Mouse (Mus musculus) CH12.LX (cell line): Measurements from ENCODE around the gene Rabgap1l. TPM values are rescaled to one million over a fixed set of nuclear protein-coding genes. Genes with fewer than 3 reads are reported as not detected.

ENCODE experiments used
- DNase-seq: peaks from one replicate; pipeline ENCODE4 v3.0.0-alpha.2; 2013; ENCODE audit errors: extremely low read depth
- H3K27ac ChIP-seq: 2 replicates; pipeline ENCODE4 v1.5.1; 2012; ENCODE audit warnings: low read depth, mild to moderate bottlenecking, control low read depth, moderate library complexity; ENCODE audit not compliant: insufficient read depth
- H3K27me3 ChIP-seq: replicated peaks from 2 replicates; pipeline ENCODE3; 2012; ENCODE audit warnings: inconsistent platforms
- H3K36me3 ChIP-seq, 2 experiments: replicated peaks in 1 of 2; 2 replicates each; pipeline versions ENCODE3 to v1.6.1; 2012; ENCODE audit warnings: inconsistent platforms in 1 of 2, low read length in 1 of 2, mild to moderate bottlenecking in 1 of 2, mixed read lengths in 1 of 2, moderate library complexity in 1 of 2; ENCODE audit not compliant: control insufficient read depth in 1 of 2, insufficient read depth in 1 of 2
- H3K4me1 ChIP-seq, 2 experiments: 2 replicates each; pipeline ENCODE4 v1.6.1; 2012; ENCODE audit warnings: inconsistent platforms in 1 of 2, moderate library complexity in 1 of 2; ENCODE audit not compliant: insufficient read depth in 2 of 2, control insufficient read depth in 1 of 2
- H3K4me2 ChIP-seq: 2 replicates; pipeline ENCODE4 v1.6.1; 2012; ENCODE audit warnings: low read depth, mild to moderate bottlenecking, control low read depth; ENCODE audit not compliant: poor library complexity, insufficient read depth, severe bottlenecking
- H3K4me3 ChIP-seq, 3 experiments: fragments of 150-350 bp in 1 of 3; sonication (generic) in 1 of 3; replicated peaks in 1 of 3; 2 replicates each; pipeline versions ENCODE3 to v1.5.1; 2011 to 2012; ENCODE audit warnings: low read depth in 2 of 3, low read length in 2 of 3, mild to moderate bottlenecking in 2 of 3, moderate library complexity in 2 of 3, control low read depth in 1 of 3, improper control_type of control experiment in 1 of 3, inconsistent platforms in 1 of 3, mixed read lengths in 1 of 3; ENCODE audit not compliant: poor library complexity in 1 of 3
- H3K79me2 ChIP-seq: replicated peaks from 2 replicates; pipeline ENCODE4 v1.6.1; 2012; ENCODE audit warnings: mild to moderate bottlenecking, moderate library complexity; ENCODE audit not compliant: control insufficient read depth, poor library complexity, insufficient read depth, severe bottlenecking; ENCODE audit errors: extremely low read depth
- H3K9ac ChIP-seq: 2 replicates; pipeline ENCODE4 v1.6.1; 2012; ENCODE audit warnings: low read depth, mild to moderate bottlenecking, control low read depth, moderate library complexity; ENCODE audit not compliant: insufficient read depth
- H3K9me3 ChIP-seq: replicated peaks from 2 replicates; pipeline ENCODE3; 2012; ENCODE audit warnings: low read length, inconsistent platforms, mixed read lengths
- BHLHE40 ChIP-seq: IDR thresholded peaks from 2 replicates; pipeline ENCODE4 v1.6.1; 2011; ENCODE audit warnings: mild to moderate bottlenecking, low read depth, low read length, improper control_type of control experiment
- CHD1 ChIP-seq: IDR thresholded peaks from 2 replicates; pipeline ENCODE4 v1.6.1; 2012; ENCODE audit warnings: low read depth, low read length, improper control_type of control experiment, inconsistent platforms
- CTCF ChIP-seq, 2 experiments: IDR thresholded peaks in 1 of 2; conservative IDR thresholded peaks in 1 of 2; 2 replicates each; pipeline ENCODE4 v1.5.1; 2011 to 2012; ENCODE audit warnings: low read depth in 2 of 2, low read length in 2 of 2, improper control_type of control experiment in 1 of 2, inconsistent platforms in 1 of 2, mild to moderate bottlenecking in 1 of 2, moderate library complexity in 1 of 2
- EP300 ChIP-seq: IDR thresholded peaks from 2 replicates; pipeline ENCODE4 v1.6.1; 2011; ENCODE audit warnings: low read length, improper control_type of control experiment
- JUND ChIP-seq: conservative IDR thresholded peaks from 2 replicates; pipeline ENCODE4 v1.6.1; 2011; ENCODE audit warnings: low read depth, low read length, improper control_type of control experiment
- MAFK ChIP-seq: IDR thresholded peaks from 2 replicates; pipeline ENCODE4 v1.6.1; 2011; ENCODE audit warnings: low read length, improper control_type of control experiment; ENCODE audit not compliant: insufficient replicate concordance
- MAX ChIP-seq: IDR thresholded peaks from 2 replicates; pipeline ENCODE4 v1.6.1; 2011; ENCODE audit warnings: low read length, improper control_type of control experiment
- MAZ ChIP-seq: IDR thresholded peaks from 2 replicates; pipeline ENCODE4 v1.6.1; 2012; ENCODE audit warnings: low read depth, mild to moderate bottlenecking, inconsistent platforms, low read length, improper control_type of control experiment, moderate library complexity
- MEF2A ChIP-seq: IDR thresholded peaks from 2 replicates; pipeline ENCODE4 v1.6.1; 2014; ENCODE audit warnings: low read depth, mild to moderate bottlenecking, inconsistent platforms, low read length, improper control_type of control experiment, borderline replicate concordance
- MYC ChIP-seq: IDR thresholded peaks from 2 replicates; pipeline ENCODE4 v1.6.1; 2011; ENCODE audit warnings: low read depth, mild to moderate bottlenecking, improper control_type of control experiment, low read length
- RAD21 ChIP-seq: IDR thresholded peaks from 2 replicates; pipeline ENCODE4 v1.6.1; 2011; ENCODE audit warnings: low read depth, mild to moderate bottlenecking, low read length, improper control_type of control experiment, moderate library complexity
- RCOR1 ChIP-seq: conservative IDR thresholded peaks from 2 replicates; pipeline ENCODE4 v1.6.1; 2012; ENCODE audit warnings: low read depth, mild to moderate bottlenecking, inconsistent platforms, low read length, improper control_type of control experiment
- SMC3 ChIP-seq: IDR thresholded peaks from 2 replicates; pipeline ENCODE4 v1.6.1; 2011; ENCODE audit warnings: low read depth, low read length, improper control_type of control experiment
- TBP ChIP-seq: conservative IDR thresholded peaks from 2 replicates; pipeline ENCODE4 v1.6.1; 2011; ENCODE audit warnings: low read depth, low read length, improper control_type of control experiment
- USF1 ChIP-seq: IDR thresholded peaks from 2 replicates; pipeline ENCODE4 v1.6.1; 2014; ENCODE audit warnings: low read depth, mild to moderate bottlenecking, inconsistent platforms, low read length, improper control_type of control experiment
- ZMIZ1 ChIP-seq: IDR thresholded peaks from 2 replicates; pipeline ENCODE4 v1.6.1; 2012; ENCODE audit warnings: low read depth, mild to moderate bottlenecking, inconsistent platforms, low read length, improper control_type of control experiment
- dilution Hi-C: fragments of 300-500 bp; cut with MboI; formaldehyde crosslinking; loops from 2 replicates; pipeline ENCODE4 v1.14.3; 2020; ENCODE audit warnings: low sequenced_read_pairs; ENCODE audit not compliant: extremely low pct_unique_long_range_greater_than_20kb, extremely low pct_ligation_motif_present
- in situ Hi-C: fragments of 300-500 bp; cut with MboI; formaldehyde crosslinking; loops from 3 replicates; pipeline ENCODE4 v1.14.3; 2019; ENCODE audit warnings: low sequenced_read_pairs, low pct_ligation_motif_present, low pct_unique_long_range_greater_than_20kb, mixed read lengths
- polyA plus RNA-seq: library from polyadenylated mRNA; unstranded; fragments of >175 nt; gene quantifications from 2 replicates; pipeline ENCODE4 v1.2.1, GENCODE M21; 2012; ENCODE audit warnings: low read depth; ENCODE audit not compliant: insufficient read length
- total RNA-seq, 2 experiments: library from RNA; depleted of rRNA; stranded (reverse); fragments of 300-350 nt in 1 of 2; fragments of >200 nt in 1 of 2; gene quantifications; 2 replicates each; pipeline ENCODE4 v1.2.3; 2012 to 2014

The Rabgap1l gene
- total and polyA plus RNA-seq, 3 experiments: 84.0 to 109 (median 85.6) TPM

DNA sequence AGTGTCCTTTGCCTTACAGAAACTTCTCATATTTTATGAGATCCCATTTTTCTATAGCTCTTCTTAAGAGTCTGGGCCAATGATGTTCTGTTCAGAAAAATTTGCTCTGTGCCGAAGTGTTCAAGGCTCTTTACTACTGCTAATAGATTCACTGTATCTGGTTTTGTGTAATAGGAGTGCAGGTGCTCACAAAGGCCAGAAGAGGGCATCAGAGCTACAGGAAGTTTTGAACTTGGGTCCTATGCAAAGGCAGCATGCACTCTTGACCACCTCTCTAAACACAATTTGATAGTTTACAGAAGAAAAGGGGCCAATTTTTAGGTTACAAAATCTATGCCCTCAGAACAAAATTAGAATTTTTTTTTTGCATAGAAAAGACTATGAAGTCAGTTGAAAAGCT, 231.6 kb downstream of the Rabgap1l start:
- peak; percentile 48 for DNase-seq
- Histone ChIP-seq H3K9me3 (no peaks in the 10 kb centered on the region), H3K27me3 (no peaks in the 10 kb centered on the region), H3K27ac (no peak overlapping the region), H3K4me1 (no peaks in the 10 kb centered on the region), H3K79me2 (no peaks in the 10 kb centered on the region), H3K36me3 (peaks cover 0 to 2% of the 10 kb centered on the region in 2 experiments), H3K9ac (no peak overlapping the region), H3K4me3 (no peak overlapping the region), H3K4me2 (no peak overlapping the region)
- dilution Hi-C loops (no loop called here), in situ Hi-C loops (loop anchor here (25.0 kb wide), 1 partner anchor 301 kb away; no protein-coding TSS in a partner anchor)
- TF ChIP-seq SMC3: peak; percentile 66
- TF ChIP-seq MAX: no peak
- TF ChIP-seq RAD21: peak; percentile 65
- peak; percentile 44 to 71; a peak in 3 of 4 replicates for TF ChIP-seq CTCF (conservative IDR thresholded peaks at IDR 0.05 in 1 of 2, IDR thresholded peaks at IDR 0.05 in 1 of 2; ENCODE audit: low read depth in 2 of 2, low read length in 2 of 2)

GRCm38 (mm10) chr1:160550636-160551035, 242.4 kb downstream of the Rabgap1l start:
- in situ Hi-C loops (loop anchor here (25.0 kb wide), 1 partner anchor 312 kb away; no protein-coding TSS in a partner anchor), dilution Hi-C loops (no loop called here)
- H3K27ac ChIP-seq: no peak overlapping the region
- H3K27me3 ChIP-seq: no peaks in the 10 kb centered on the region
- peaks cover 3 to 9% of the 10 kb centered on the region in 2 experiments for H3K4me1 ChIP-seq
- H3K36me3 ChIP-seq: no peaks in the 10 kb centered on the region
- H3K9ac ChIP-seq: no peak overlapping the region
- no peak for DNase-seq
- no peaks in the 10 kb centered on the region for H3K9me3 ChIP-seq
- no peak overlapping the region for H3K4me2 ChIP-seq
- TF ChIP-seq JUND (no peak), EP300 (no peak), CHD1 (no peak), ZMIZ1 (no peak), MEF2A (no peak), CTCF (conservative IDR thresholded peaks at IDR 0.05 in 1 of 2, IDR thresholded peaks at IDR 0.05 in 1 of 2; ENCODE audit: low read depth in 2 of 2, low read length in 2 of 2) (no peak), MAX (no peak), MAZ (no peak), MYC (no peak)
- TF ChIP-seq, all 38 proteins: peak for 0
- no peak overlapping the region for H3K4me3 ChIP-seq
- H3K79me2 ChIP-seq: no peaks in the 10 kb centered on the region; the same call in 1 of the 2 replicates

- H3K4me2 ChIP-seq: no peak overlapping the region
- TF ChIP-seq SMC3 (no peak), TBP (no peak), MAFK (peak; percentile 86), USF1 (no peak), MAZ (no peak), BHLHE40 (no peak), RCOR1 (no peak), MYC (no peak)
- in situ Hi-C loops (no loop called here), dilution Hi-C loops (no loop called here)
- H3K36me3 ChIP-seq: no peaks in the 10 kb centered on the region
- H3K27ac ChIP-seq: no peak overlapping the region
- no peak overlapping the region for H3K9ac ChIP-seq
- H3K79me2 ChIP-seq: no peaks in the 10 kb centered on the region; the same call in 1 of the 2 replicates
- H3K9me3 ChIP-seq: no peaks in the 10 kb centered on the region
- DNase-seq: peak; percentile 16
- H3K4me3 ChIP-seq: no peak overlapping the region
- peaks cover 3 to 9% of the 10 kb centered on the region in 2 experiments for H3K4me1 ChIP-seq
- no peaks in the 10 kb centered on the region for H3K27me3 ChIP-seq
Observed at GRCm38 (mm10) chr1:160547934-160548876, 244.8 kb downstream of the Rabgap1l start.
